Comparison of ENCODE assay signal across 28 mouse cellular contexts in genomic region chr7:139302314-139302713, GRCm38 (mm10). TPM values are rescaled to one million over a fixed set of nuclear protein-coding genes. Genes with fewer than 3 reads are reported as not detected.
A peak's percentile ranks its signal among the peaks of the same experiment; 100 is the strongest.
DNase-seq lines count a peak whose midpoint lies in the region; ATAC-seq and TF ChIP-seq lines count a peak whose summit lies in the region.
"Had no signal": no experiment of that assay in that cellular context is flagged by ENCODE, and none has a peak within 500 bp of the region (broad histone marks: within the 10 kb centered on the region; RNA-seq: fewer than 3 reads in every experiment).

No protein-coding gene starts in this region.

- 0 out of 2 replicates have a peak overlapping the region, but pooled peaks have one; percentile 35 for H3K27ac ChIP-seq in heart, embryonic 11.5 days (ENCODE audit: low read depth, low read length)
- no peak overlapping the region for H3K27ac ChIP-seq in heart, adult 2 months
- H3K27ac ChIP-seq in embryonic facial prominence, embryonic 14.5 days (replicated peaks; ENCODE audit: low read depth, low read length): no peak overlapping the region
- no peak overlapping the region for H3K27ac ChIP-seq in hindbrain, embryonic 13.5 days
- H3K27ac ChIP-seq: forebrain, embryonic 10.5 days; forebrain, embryonic 15.5 days; hindbrain, embryonic 15.5 days; kidney, embryonic 15.5 days; limb, embryonic 13.5 days; lung, embryonic 15.5 days; neural tube, embryonic 12.5 days had no signal

- no peak overlapping the region for H3K4me3 ChIP-seq in heart, embryonic 11.5 days (ENCODE audit: low read depth, low read length)
- H3K4me3 ChIP-seq in heart, adult 2 months: no peak overlapping the region
- H3K4me3 ChIP-seq in embryonic facial prominence, embryonic 14.5 days (ENCODE audit: low read depth, low read length): no peak overlapping the region
- no peak overlapping the region for H3K4me3 ChIP-seq in hindbrain, embryonic 13.5 days
- H3K4me3 ChIP-seq: forebrain, embryonic 10.5 days; forebrain, embryonic 15.5 days; hindbrain, embryonic 15.5 days; kidney, embryonic 15.5 days; limb, embryonic 13.5 days; lung, embryonic 15.5 days; neural tube, embryonic 12.5 days had no signal

- no peak for TF ChIP-seq CTCF in heart, adult 2 months (IDR thresholded peaks at IDR 0.05)

- ATAC-seq in heart, embryonic 11.5 days (replicated peaks; ENCODE audit: insufficient number of reproducible peaks, low FRiP score, low TSS enrichment): no peak
- no peak for ATAC-seq in embryonic facial prominence, embryonic 14.5 days (ENCODE audit: low read depth)
- no peak for ATAC-seq in hindbrain, embryonic 13.5 days (ENCODE audit: low FRiP score)
- ATAC-seq: CD4-positive, CD25-positive, alpha-beta regulatory T cell, adult 4 months; inflammation-experienced regulatory T-cells, adult 6 months; midbrain, embryonic 16.5 days had no signal

- WGBS in heart, embryonic 11.5 days (ENCODE audit: insufficient replicate concordance): 54% methylated on average over 5 of the region's 5 CpGs
- 78% methylated on average over 5 of the region's 5 CpGs for WGBS in heart, adult 2 months
- WGBS in embryonic facial prominence, embryonic 14.5 days: 31% methylated on average over 5 of the region's 5 CpGs
- 53% methylated on average over 5 of the region's 5 CpGs for whole genome bisulfite sequencing in hindbrain, embryonic 13.5 days

- H3K9me3 ChIP-seq in heart, embryonic 11.5 days (replicated peaks; ENCODE audit: control insufficient read depth, low read length): no peaks in the 10 kb centered on the region
- H3K9me3 ChIP-seq in embryonic facial prominence, embryonic 14.5 days (ENCODE audit: control insufficient read depth, low read length): no peaks in the 10 kb centered on the region
- no peaks in the 10 kb centered on the region for H3K9me3 ChIP-seq in hindbrain, embryonic 13.5 days
- H3K9me3 ChIP-seq: forebrain, embryonic 10.5 days; forebrain, embryonic 15.5 days; hindbrain, embryonic 15.5 days; kidney, embryonic 15.5 days; limb, embryonic 13.5 days; lung, embryonic 15.5 days; neural tube, embryonic 12.5 days had no signal

- peaks cover 27% of the 10 kb centered on the region for H3K4me1 ChIP-seq in heart, embryonic 11.5 days (ENCODE audit: control insufficient read depth, insufficient read depth, low read length)
- peaks cover 3% of the 10 kb centered on the region for H3K4me1 ChIP-seq in heart, adult 2 months (ENCODE audit: control insufficient read depth, insufficient read depth, low read length)
- peaks cover 6% of the 10 kb centered on the region; the same call in 1 of the 2 replicates for H3K4me1 ChIP-seq in embryonic facial prominence, embryonic 14.5 days (ENCODE audit: control insufficient read depth, insufficient read depth, low read length)
- 0 out of 2 replicates have a peak, but pooled peaks cover 3% of the 10 kb centered on the region for H3K4me1 ChIP-seq in hindbrain, embryonic 13.5 days (replicated peaks)
- H3K4me1 ChIP-seq: forebrain, embryonic 15.5 days; hindbrain, embryonic 15.5 days had no signal

- TF ChIP-seq POLR2A in heart, adult 2 months (IDR thresholded peaks at IDR 0.05; ENCODE audit: insufficient read depth, low read depth, low read length): no peak

- no peak for TF ChIP-seq EP300 in heart, adult 2 months (IDR thresholded peaks at IDR 0.05; ENCODE audit: insufficient read depth, low read depth, low read length)

- H3K36me3 ChIP-seq in heart, embryonic 11.5 days (ENCODE audit: control insufficient read depth, insufficient read depth, low read length): no peaks in the 10 kb centered on the region
- H3K36me3 ChIP-seq in heart, adult 2 months (ENCODE audit: control insufficient read depth, insufficient read depth, low read length): no peaks in the 10 kb centered on the region
- H3K36me3 ChIP-seq in embryonic facial prominence, embryonic 14.5 days (ENCODE audit: control insufficient read depth, insufficient read depth, low read length): no peaks in the 10 kb centered on the region
- H3K36me3 ChIP-seq in hindbrain, embryonic 13.5 days: no peaks in the 10 kb centered on the region
- H3K36me3 ChIP-seq: forebrain, embryonic 10.5 days; forebrain, embryonic 15.5 days; hindbrain, embryonic 15.5 days; kidney, embryonic 15.5 days; limb, embryonic 13.5 days; lung, embryonic 15.5 days; neural tube, embryonic 12.5 days had no signal

- H3K27me3 ChIP-seq in heart, embryonic 11.5 days (ENCODE audit: control insufficient read depth, insufficient read depth, low read length): no peaks in the 10 kb centered on the region
- no peaks in the 10 kb centered on the region for H3K27me3 ChIP-seq in heart, adult 2 months (ENCODE audit: control insufficient read depth, insufficient read depth, low read length)
- H3K27me3 ChIP-seq in embryonic facial prominence, embryonic 14.5 days (replicated peaks; ENCODE audit: control insufficient read depth, insufficient read depth, low read length): no peaks in the 10 kb centered on the region
- peaks cover 43% of the 10 kb centered on the region for H3K27me3 ChIP-seq in hindbrain, embryonic 13.5 days
- H3K27me3 ChIP-seq: forebrain, embryonic 15.5 days; lung, embryonic 15.5 days; neural tube, embryonic 12.5 days had no signal

- DNase-seq in heart, adult 9 months (ENCODE audit: low spot score in 2 of 2): no peak
- peak; percentile 39 to 46 for DNase-seq in heart, postnatal 10 days
- DNase-seq in heart, adult 2 months: no peak
- DNase-seq in embryonic facial prominence, embryonic 14.5 days (ENCODE audit: low spot score): peak; percentile 45
- DNase-seq in spleen, postnatal 4 days (ENCODE audit: low spot score in 2 of 2): no peak
- DNase-seq: adrenal gland, postnatal 25 days; cerebellum, adult 11-12 months; cerebellum, postnatal 10 days; kidney, adult 11 months; kidney, postnatal 25 days; lung, postnatal 36 days; right cerebral cortex, adult 18-20 months; thymus, adult 2 months; thymus, postnatal 36 days had no signal

- no peaks in the 10 kb centered on the region for H3K79me2 ChIP-seq in heart, adult 2 months (replicated peaks; ENCODE audit: control insufficient read depth, insufficient read depth, low read length)

- H3K4me2 ChIP-seq in heart, embryonic 11.5 days: no peak overlapping the region
- no peak overlapping the region for H3K4me2 ChIP-seq in embryonic facial prominence, embryonic 14.5 days (ENCODE audit: low read depth, low read length)
- H3K4me2 ChIP-seq in hindbrain, embryonic 13.5 days: no peak overlapping the region
- H3K4me2 ChIP-seq: forebrain, embryonic 15.5 days; hindbrain, embryonic 15.5 days; kidney, embryonic 15.5 days; limb, embryonic 13.5 days; liver, embryonic 11.5 days; lung, embryonic 15.5 days; midbrain, embryonic 11.5 days; neural tube, embryonic 12.5 days had no signal

- H3K9ac ChIP-seq in heart, embryonic 11.5 days (ENCODE audit: low read depth, low read length): 0 out of 2 replicates have a peak overlapping the region, but pooled peaks have one; percentile 3
- H3K9ac ChIP-seq in heart, adult 2 months (ENCODE audit: low read depth, low read length): no peak overlapping the region
- H3K9ac ChIP-seq in embryonic facial prominence, embryonic 14.5 days (ENCODE audit: low read depth, low read length): no peak overlapping the region
- no peak overlapping the region for H3K9ac ChIP-seq in hindbrain, embryonic 13.5 days
- H3K9ac ChIP-seq: forebrain, embryonic 15.5 days; hindbrain, embryonic 15.5 days; kidney, embryonic 15.5 days; limb, embryonic 13.5 days; lung, embryonic 15.5 days had no signal

- intact Hi-C loops in heart, postnatal 10 days (cut with DNase I): loop anchor here (5.0 kb wide), 1 partner anchor 280 kb away; the partner anchor contains the start of gene Nkx6-2
- intact Hi-C loops in heart, adult 2 months (cut with DNase I): loop anchor here (5.0 kb wide), 1 partner anchor 235 kb away; no protein-coding TSS in a partner anchor

RNA-seq across cellular contexts. Expression of gene Pwwp2b, which starts 54.0 kb away (rescaled TPM):
- 8.4 TPM in 2 replicates for polyA plus RNA-seq in heart, embryonic 11.5 days (2014; fragmentation: Nextera tagmentation; extraction: Ambion mirVana)
- total RNA-seq in heart, postnatal 10 days (2021): 1 to 10 TPM; 8.1 to 9.8 TPM
- 10 to 100 TPM in 1 of 2 experiments, 1 to 10 TPM in 1; 8.9 to 10.2 TPM for total RNA-seq in heart, adult 2 months (2021)
- polyA plus RNA-seq in heart, adult 2 months (2012; rRNA removed): 6.8 and 7.5 TPM in 2 replicates
- polyA plus RNA-seq in embryonic facial prominence, embryonic 14.5 days (2014; fragmentation: Nextera tagmentation; extraction: Ambion mirVana): 11.0 and 11.6 TPM in 2 replicates
- polyA plus RNA-seq in hindbrain, embryonic 13.5 days (2015; fragmentation: Nextera tagmentation; extraction: Ambion mirVana): 4.5 and 4.9 TPM in 2 replicates

Comparison
In these comparisons a context has a peak if more than half of its experiments do, and no peak if none do; other contexts are left out.
1. DNase-seq: peak in heart, postnatal 10 days (2 of 2) and embryonic facial prominence, embryonic 14.5 days (single experiment); none in heart, adult 9 months (0 of 2), heart, adult 2 months (0 of 2) and spleen, postnatal 4 days (0 of 2).